Mouse (Mus musculus) heart, embryonic 11.5 days (tissue): ENCODE measurements around the gene Nfe2l1. TPM values are rescaled to one million over a fixed set of nuclear protein-coding genes. Genes with fewer than 3 reads are reported as not detected.

Source experiments
- ATAC-seq: fragments of 200-750 bp; cut with Nextera tagmentation; replicated peaks from 2 replicates; pipeline ENCODE4 v1.8.0; 2017; ENCODE audit warnings: moderate library complexity; ENCODE audit not compliant: insufficient number of reproducible peaks, low FRiP score, low TSS enrichment
- H3K27ac ChIP-seq: fragments of 300-500 bp; sonication (generic); 2 replicates; pipeline ENCODE4 v1.5.1; 2014; ENCODE audit warnings: mild to moderate bottlenecking, low read depth, low read length
- H3K27me3 ChIP-seq: fragments of 300-500 bp; sonication (generic); 2 replicates; pipeline ENCODE4 v1.6.1; 2014; ENCODE audit warnings: mild to moderate bottlenecking, low read length, mixed read lengths; ENCODE audit not compliant: control insufficient read depth, insufficient read depth
- H3K36me3 ChIP-seq: fragments of 300-500 bp; sonication (generic); 2 replicates; pipeline ENCODE4 v1.6.1; 2014; ENCODE audit warnings: mild to moderate bottlenecking, low read length, moderate library complexity, mixed read lengths; ENCODE audit not compliant: control insufficient read depth, insufficient read depth
- H3K4me1 ChIP-seq: fragments of 300-500 bp; sonication (generic); 2 replicates; pipeline ENCODE4 v1.6.1; 2014; ENCODE audit warnings: low read length; ENCODE audit not compliant: control insufficient read depth, insufficient read depth
- H3K4me2 ChIP-seq: fragments of 300-500 bp; sonication (generic); 2 replicates; pipeline ENCODE4 v1.6.1; 2014; ENCODE audit warnings: mild to moderate bottlenecking, moderate library complexity
- H3K4me3 ChIP-seq: fragments of 300-500 bp; sonication (generic); 2 replicates; pipeline ENCODE4 v1.5.1; 2014; ENCODE audit warnings: low read depth, low read length
- H3K9ac ChIP-seq: fragments of 300-500 bp; sonication (generic); 2 replicates; pipeline ENCODE4 v1.6.1; 2014; ENCODE audit warnings: mild to moderate bottlenecking, low read depth, low read length, moderate library complexity
- H3K9me3 ChIP-seq: fragments of 300-500 bp; sonication (generic); replicated peaks from 2 replicates; pipeline ENCODE4 v1.6.1; 2016; ENCODE audit warnings: low read length; ENCODE audit not compliant: control insufficient read depth
- WGBS: fragments of 180-500 bp; shearing (Covaris S2); extraction: QIAGEN DNeasy Blood & Tissue Kit; methylation state at CpG from one replicate; pipeline ENCODE4 v1.1.7; 2014; ENCODE audit not compliant: insufficient replicate concordance; 5-methylcytosine and 5-hydroxymethylcytosine counted together
- polyA plus RNA-seq: library from polyadenylated mRNA; unstranded; fragments of >200 nt; fragmentation: Nextera tagmentation; extraction: Ambion mirVana; gene quantifications from 2 replicates; pipeline ENCODE4 v1.2.1, GENCODE M21; 2014

Nfe2l1 gene
- polyA plus RNA-seq = 36.5 and 44.0 TPM in 2 replicates

DNA sequence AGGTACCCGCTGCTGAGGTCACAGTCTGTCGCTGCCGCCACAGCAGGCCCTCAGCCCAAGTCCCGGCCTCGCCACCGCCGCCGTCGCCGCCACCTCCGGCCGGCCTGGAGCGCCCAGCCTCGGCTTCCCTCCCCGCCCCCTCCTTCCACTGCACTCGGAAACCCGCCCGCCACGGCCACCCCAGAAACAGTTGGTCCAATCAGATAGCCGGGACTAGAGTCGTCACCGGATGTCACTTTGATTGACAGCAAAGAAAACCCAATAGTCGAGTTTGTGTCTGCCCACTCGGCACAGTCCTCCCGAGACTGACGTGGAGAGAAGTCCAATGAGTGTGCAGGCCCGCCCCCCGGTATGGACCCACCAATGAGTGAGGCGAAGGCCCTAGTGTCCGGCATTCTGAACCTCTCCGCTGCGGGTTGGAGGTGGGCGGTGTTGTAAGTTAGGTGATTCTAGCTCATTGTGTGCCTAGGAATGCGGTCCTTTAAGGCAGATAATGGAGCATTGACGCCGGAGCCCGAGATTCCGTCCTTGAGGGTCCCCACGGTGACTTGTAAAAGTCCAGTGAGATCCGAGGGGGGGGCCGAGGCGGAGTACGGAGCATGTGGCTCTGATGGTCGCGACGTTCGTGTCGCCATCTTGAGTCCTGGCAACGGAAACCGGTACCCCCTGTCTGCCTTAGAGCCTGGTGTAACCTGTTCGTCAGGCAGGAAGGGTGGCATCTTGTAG, at the start of gene Nfe2l1:
Gene Nfe2l1 (minus strand): TSS at position 156 of the 726 bp plus-strand sequence.
- H3K36me3 ChIP-seq = peaks cover 12% of the 10 kb centered on the region
- H3K9me3 ChIP-seq = no peaks in the 10 kb centered on the region
- H3K27me3 ChIP-seq = no peaks in the 10 kb centered on the region
- peak; percentile 97 for ATAC-seq
- peaks cover 33% of the 10 kb centered on the region for H3K4me1 ChIP-seq
- peak within 1 kb of the TSS; percentile 85 for H3K4me2 ChIP-seq
- H3K27ac ChIP-seq = peak within 1 kb of the TSS; percentile 100
- H3K4me3 ChIP-seq = peak within 1 kb of the TSS; percentile 94
- peak within 1 kb of the TSS; percentile 97 for H3K9ac ChIP-seq
- under 1% methylated on average over 51 of the region's 51 CpGs for WGBS

DNA sequence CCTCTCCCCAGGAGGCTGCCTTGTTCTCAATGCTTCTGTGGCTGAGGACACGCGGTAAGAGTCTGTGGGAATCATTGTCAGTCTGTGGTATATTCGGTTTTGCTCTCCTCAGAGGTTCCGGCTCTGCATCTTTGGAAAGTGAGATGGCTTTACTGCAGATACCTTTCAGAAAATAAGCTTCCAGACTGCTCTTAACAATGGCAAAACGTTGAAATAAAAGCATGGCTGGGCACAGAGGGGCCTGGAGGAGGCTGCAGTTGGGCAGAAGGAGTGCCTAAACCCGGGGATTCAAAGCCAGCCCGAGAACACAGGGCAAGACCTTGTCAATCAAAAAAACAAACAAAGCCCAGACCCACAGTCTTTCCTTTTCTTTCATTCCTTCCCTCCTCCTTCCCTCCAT, 49.6 kb upstream of the Nfe2l1 start:
- Histone ChIP-seq H3K9me3 (no peaks in the 10 kb centered on the region), H3K4me1 (peaks cover 12% of the 10 kb centered on the region), H3K4me2 (no peak overlapping the region), H3K36me3 (no peaks in the 10 kb centered on the region), H3K9ac (no peak overlapping the region), H3K4me3 (no peak overlapping the region), H3K27me3 (peaks cover 15% of the 10 kb centered on the region), H3K27ac (no peak overlapping the region)
- 49% methylated on average over 7 of the region's 7 CpGs for WGBS
- no peak for ATAC-seq

DNA sequence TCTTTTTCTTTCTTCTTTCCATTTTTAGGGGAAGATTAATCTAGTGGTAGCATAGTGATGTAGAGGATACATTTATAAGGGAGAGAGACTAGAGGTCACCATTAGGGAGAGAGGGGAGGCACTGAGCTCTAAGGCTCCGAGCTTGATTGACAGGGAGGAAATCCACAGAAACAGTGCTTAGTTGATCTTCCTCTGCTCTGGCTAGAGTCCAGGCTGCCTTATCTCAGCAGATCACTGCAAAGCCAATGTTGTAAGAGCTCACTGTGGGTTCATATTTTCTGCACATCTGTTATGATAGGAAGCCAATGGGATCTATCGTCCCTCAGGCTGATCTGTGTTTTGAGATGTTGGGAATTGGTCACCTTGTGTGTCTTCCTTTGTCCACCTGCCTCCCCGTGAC, 48.9 kb upstream of the Nfe2l1 start:
- H3K9ac ChIP-seq = no peak overlapping the region
- no peak overlapping the region for H3K4me2 ChIP-seq
- H3K9me3 ChIP-seq = no peaks in the 10 kb centered on the region
- no peak for ATAC-seq
- peaks cover 15% of the 10 kb centered on the region for H3K27me3 ChIP-seq
- no peak overlapping the region for H3K4me3 ChIP-seq
- H3K36me3 ChIP-seq = no peaks in the 10 kb centered on the region
- H3K27ac ChIP-seq = no peak overlapping the region
- H3K4me1 ChIP-seq = peaks cover 17% of the 10 kb centered on the region
- 53% methylated on average over 3 of the region's 3 CpGs for WGBS

DNA sequence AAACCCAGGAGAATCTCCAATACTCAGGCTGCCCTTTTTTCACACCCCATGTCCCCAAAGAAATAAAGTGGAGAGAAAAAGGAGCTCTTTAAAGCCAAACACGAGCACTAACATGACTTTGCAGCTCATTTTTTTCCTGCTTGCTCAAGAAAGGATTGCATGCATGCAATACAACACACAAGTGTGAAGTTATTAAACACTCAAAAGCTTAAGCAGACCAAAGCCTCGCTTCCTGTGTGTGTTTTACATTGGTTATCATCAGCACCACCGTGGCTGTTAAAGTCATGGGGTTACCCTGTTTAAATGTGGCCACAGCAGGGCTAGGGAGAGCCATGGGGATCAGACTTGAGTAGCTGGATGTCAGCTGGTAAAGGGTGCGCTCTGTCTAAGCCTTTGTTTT, 47.3 kb upstream of the Nfe2l1 start:
- Histone ChIP-seq H3K27me3 (peaks cover 15% of the 10 kb centered on the region), H3K4me3 (no peak overlapping the region), H3K27ac (no peak overlapping the region), H3K4me2 (no peak overlapping the region), H3K4me1 (peaks cover 28% of the 10 kb centered on the region), H3K9me3 (no peaks in the 10 kb centered on the region), H3K9ac (no peak overlapping the region), H3K36me3 (no peaks in the 10 kb centered on the region)
- ATAC-seq = no peak
- WGBS = 40% methylated on average over 4 of the region's 4 CpGs

DNA sequence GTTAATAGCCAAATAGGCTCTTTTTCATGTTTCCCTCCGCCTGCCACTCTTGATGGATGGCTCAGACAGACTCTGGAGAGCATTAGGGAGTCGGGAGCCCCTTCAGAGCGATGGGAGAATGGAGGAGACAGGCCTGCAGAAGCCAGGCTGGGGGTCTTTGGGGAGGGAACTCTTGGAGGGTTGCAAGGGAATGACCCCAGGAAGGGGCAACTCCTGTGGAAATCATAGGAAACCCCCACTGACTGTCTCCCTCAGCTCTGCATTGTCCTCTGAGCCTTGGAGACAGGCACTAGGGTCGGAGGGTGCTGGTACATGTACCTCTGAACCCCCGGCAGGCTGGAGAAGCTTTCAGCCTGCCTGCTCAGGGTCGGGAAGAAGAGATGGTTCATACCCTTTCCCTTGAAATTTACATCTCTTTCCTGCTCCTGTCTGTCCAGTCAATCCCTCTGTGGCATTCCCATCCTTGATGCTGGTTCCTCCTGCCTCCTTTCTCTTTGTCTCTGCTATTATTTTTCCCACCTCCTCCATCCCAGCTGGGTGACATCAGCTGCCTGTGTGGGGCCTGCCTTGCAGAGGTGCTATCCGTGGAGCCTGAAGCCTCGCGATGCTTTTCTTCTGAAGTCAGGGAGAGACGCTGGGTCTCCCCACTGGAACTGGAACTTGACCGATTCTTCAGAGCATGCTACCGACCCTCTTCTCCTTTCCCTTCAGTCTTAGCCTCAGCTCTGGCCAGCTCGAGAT, 46.7 kb upstream of the Nfe2l1 start:
- Histone ChIP-seq H3K27ac (peak overlapping the region; percentile 4), H3K9ac (no peak overlapping the region; the same call in none of the 2 replicates), H3K4me2 (peak overlapping the region; percentile 78), H3K36me3 (no peaks in the 10 kb centered on the region), H3K4me3 (peak overlapping the region; percentile 45), H3K27me3 (peaks cover 15% of the 10 kb centered on the region), H3K9me3 (no peaks in the 10 kb centered on the region), H3K4me1 (peaks cover 28% of the 10 kb centered on the region)
- WGBS = 7% methylated on average over 13 of the region's 13 CpGs
- ATAC-seq = no peak

DNA sequence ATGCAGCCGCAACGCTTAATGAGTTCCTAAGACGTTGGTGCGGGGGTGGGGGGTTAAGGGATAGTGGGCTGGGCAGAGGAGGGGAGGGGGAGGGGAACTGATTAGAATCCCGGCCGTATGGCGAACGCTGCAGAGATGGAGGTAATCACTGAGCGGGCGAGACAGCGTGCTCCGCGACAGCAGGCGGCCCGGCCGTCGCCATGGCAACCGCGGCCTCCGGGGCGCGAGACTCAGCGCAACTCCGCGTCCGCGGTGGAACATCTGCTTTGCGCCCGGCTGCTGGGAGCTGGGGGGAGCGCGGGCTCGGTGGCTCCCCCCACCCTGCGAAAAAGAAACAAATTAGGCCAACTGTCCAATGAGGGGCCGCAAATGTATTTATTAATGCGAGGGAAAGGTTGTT, 46.0 kb upstream of the Nfe2l1 start:
- H3K9me3 ChIP-seq = no peaks in the 10 kb centered on the region
- no peaks in the 10 kb centered on the region for H3K36me3 ChIP-seq
- under 1% methylated on average over 35 of the region's 35 CpGs for WGBS
- no peak overlapping the region; the same call in 1 of the 2 replicates for H3K9ac ChIP-seq
- H3K4me1 ChIP-seq = peaks cover 28% of the 10 kb centered on the region
- H3K4me3 ChIP-seq = peak overlapping the region; percentile 45
- H3K27me3 ChIP-seq = peaks cover 15% of the 10 kb centered on the region
- peak; percentile 33; the same call in 1 of the 2 replicates for ATAC-seq
- H3K27ac ChIP-seq = no peak overlapping the region
- peak overlapping the region; percentile 78 for H3K4me2 ChIP-seq

DNA sequence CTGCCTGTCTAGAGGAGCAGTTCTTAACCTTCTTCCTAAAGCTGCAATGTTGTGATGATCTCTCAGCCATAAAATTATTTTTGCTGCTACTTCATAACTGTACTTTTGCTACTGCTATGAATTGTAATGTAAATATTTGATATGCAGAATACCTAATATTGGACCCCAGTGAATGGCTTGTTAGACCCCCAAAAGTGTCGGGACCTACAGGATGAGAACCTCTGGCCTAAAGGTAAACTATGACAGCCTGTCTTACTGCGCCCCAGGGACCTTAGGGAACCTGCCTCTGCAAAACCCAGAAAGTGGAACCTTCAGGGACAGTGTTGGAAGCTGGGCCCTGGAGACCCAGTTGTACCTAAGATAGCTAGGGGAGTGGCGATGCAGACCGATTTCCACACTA, 45.5 kb upstream of the Nfe2l1 start:
- ATAC-seq = no peak
- H3K27me3 ChIP-seq = peaks cover 15% of the 10 kb centered on the region
- no peak overlapping the region for H3K9ac ChIP-seq
- H3K4me2 ChIP-seq = peak overlapping the region; percentile 78
- WGBS = 16% methylated on average over 4 of the region's 4 CpGs
- H3K27ac ChIP-seq = no peak overlapping the region
- peaks cover 28% of the 10 kb centered on the region for H3K4me1 ChIP-seq
- peak overlapping the region; percentile 45 for H3K4me3 ChIP-seq
- no peaks in the 10 kb centered on the region for H3K9me3 ChIP-seq
- no peaks in the 10 kb centered on the region for H3K36me3 ChIP-seq

DNA sequence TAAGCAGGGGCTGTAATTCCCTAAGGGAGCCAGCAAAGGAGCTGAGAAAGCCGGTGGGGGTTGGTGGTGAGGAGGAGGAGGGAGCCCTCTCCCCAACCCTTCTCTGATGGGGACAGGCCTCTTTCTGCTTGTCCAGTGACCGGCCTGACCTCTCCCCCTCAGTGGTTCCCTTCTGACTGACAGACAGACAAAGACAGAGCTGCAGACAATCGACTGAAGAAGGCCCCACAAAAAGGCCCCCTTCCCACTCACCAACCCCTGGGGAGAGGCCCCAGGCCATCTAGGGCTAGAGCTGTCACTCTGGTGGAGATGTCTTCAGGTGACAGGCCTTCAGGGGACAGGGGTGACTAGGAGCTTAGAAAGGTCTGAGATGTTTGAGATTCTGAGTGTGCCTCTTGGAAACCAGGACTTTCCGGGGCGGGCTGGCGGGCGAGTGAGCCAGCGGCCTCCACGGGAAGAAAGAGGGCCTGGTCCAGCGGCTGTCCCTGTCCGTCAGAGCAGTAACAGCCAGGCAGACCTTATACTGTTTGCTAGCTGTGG, 43.9 kb upstream of the Nfe2l1 start:
- no peak for ATAC-seq
- H3K4me2 ChIP-seq = no peak overlapping the region
- H3K27ac ChIP-seq = no peak overlapping the region
- no peaks in the 10 kb centered on the region for H3K36me3 ChIP-seq
- WGBS = 25% methylated on average over 11 of the region's 11 CpGs
- H3K9ac ChIP-seq = no peak overlapping the region
- H3K27me3 ChIP-seq = peaks cover 15% of the 10 kb centered on the region
- no peak overlapping the region for H3K4me3 ChIP-seq
- H3K9me3 ChIP-seq = no peaks in the 10 kb centered on the region
- peaks cover 28% of the 10 kb centered on the region for H3K4me1 ChIP-seq
